Mouse (Mus musculus) embryo, embryonic 11.5 days (tissue): Measurements from ENCODE around the gene Otud6a.
"Not testable (repeated sequence)": the region's sequence is repeated elsewhere in the genome, so short reads cannot be mapped to it uniquely, and the experiment has no call there.

Experiments used
- DNase-seq: peaks from one replicate; pipeline ENCODE4 v3.0.0-alpha.2; 2012; ENCODE audit warnings: low read depth, low spot score

The Otud6a gene

GRCm38 (mm10) chrX:100428693-100429092 lies at the start of gene Otud6a:
Otud6a (plus strand) TSS chrX:100429013.
- no peak for DNase-seq

GRCm38 (mm10) chrX:100389887-100390286 lies 38.9 kb upstream of the Otud6a start:
- no peak for DNase-seq

- peak; percentile 7 for DNase-seq
Measured at GRCm38 (mm10) chrX:100392304-100392703, 36.5 kb upstream of the Otud6a start.

- DNase-seq: no peak
Measured at GRCm38 (mm10) chrX:100394223-100394861, 34.5 kb upstream of the Otud6a start.

GRCm38 (mm10) chrX:100395026-100395425 lies 33.8 kb upstream of the Otud6a start:
- DNase-seq: no peak

GRCm38 (mm10) chrX:100400900-100401299 lies 27.9 kb upstream of the Otud6a start:
- no peak for DNase-seq

- DNase-seq: no peak
Measured at GRCm38 (mm10) chrX:100401657-100402056, 27.2 kb upstream of the Otud6a start.

GRCm38 (mm10) chrX:100409245-100409644 lies 19.6 kb upstream of the Otud6a start:
- no peak for DNase-seq

- no peak for DNase-seq
Measured at GRCm38 (mm10) chrX:100432311-100432710, 3.5 kb downstream of the Otud6a start.

- not testable (repeated sequence) for DNase-seq
Measured at GRCm38 (mm10) chrX:100442617-100443016, 13.8 kb downstream of the Otud6a start, which contains the start of gene Awat2. Awat2 (minus strand) TSS chrX:100442717.

GRCm38 (mm10) chrX:100443532-100443931 lies 14.7 kb downstream of the Otud6a start:
- DNase-seq: no peak

- no peak for DNase-seq
Measured at GRCm38 (mm10) chrX:100468047-100468446, 39.2 kb downstream of the Otud6a start.

GRCm38 (mm10) chrX:100470126-100470525 lies 41.3 kb downstream of the Otud6a start:
- no peak for DNase-seq

- no peak for DNase-seq
Measured at GRCm38 (mm10) chrX:100471491-100471890, 42.7 kb downstream of the Otud6a start.

- no peak for DNase-seq
Measured at GRCm38 (mm10) chrX:100475569-100476223, 46.9 kb downstream of the Otud6a start.
